Mouse (Mus musculus): ENCODE results near the gene Hip1r.
"Not testable (repeated sequence)": the region's sequence is repeated elsewhere in the genome, so short reads cannot be mapped to it uniquely, and the experiment has no call there.

Hip1r gene

GRCm38 (mm10) chr5:124043212-124043978 lies 70.0 kb downstream of the Hip1r start:
- DNase-seq, result no peak

- DNase-seq, result no peak
Observed at GRCm38 (mm10) chr5:124043999-124044398, 70.6 kb downstream of the Hip1r start.

- DNase-seq, result no peak
Observed at GRCm38 (mm10) chr5:124045453-124046010, 72.1 kb downstream of the Hip1r start.

DNA sequence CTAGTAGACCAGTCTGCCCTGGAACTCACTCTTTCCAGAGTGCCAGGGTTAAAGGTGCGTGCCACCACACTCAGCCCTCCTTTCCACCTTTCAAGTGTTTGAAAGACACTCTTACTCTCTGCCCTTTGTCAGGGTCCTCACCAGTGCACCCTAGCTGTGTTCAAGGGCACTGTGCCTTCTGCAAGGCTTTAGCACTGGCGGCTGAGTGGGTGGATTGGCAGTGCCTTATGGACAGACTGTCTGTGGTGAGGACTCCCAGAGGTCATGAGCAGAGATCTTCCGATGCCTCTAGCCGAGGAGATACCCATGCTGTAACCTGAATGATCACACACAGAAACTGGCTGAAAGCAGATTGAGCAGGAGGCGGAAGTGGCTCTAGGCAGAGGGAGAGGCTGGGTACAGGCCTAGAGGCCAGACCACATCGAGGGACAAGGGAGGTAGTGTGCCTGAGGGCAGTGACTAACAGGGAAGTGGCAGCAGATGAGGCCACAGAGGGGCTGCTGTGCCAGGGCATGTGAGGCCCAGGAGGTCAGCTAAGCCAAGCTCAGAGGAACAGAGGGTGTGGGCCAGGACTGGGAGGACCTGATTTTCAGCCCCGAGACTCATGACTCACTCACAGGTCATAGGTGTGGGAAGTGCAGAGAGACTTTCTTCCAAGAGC lies 73.4 kb downstream of the Hip1r start:
- DNase-seq, result no peak

DNA sequence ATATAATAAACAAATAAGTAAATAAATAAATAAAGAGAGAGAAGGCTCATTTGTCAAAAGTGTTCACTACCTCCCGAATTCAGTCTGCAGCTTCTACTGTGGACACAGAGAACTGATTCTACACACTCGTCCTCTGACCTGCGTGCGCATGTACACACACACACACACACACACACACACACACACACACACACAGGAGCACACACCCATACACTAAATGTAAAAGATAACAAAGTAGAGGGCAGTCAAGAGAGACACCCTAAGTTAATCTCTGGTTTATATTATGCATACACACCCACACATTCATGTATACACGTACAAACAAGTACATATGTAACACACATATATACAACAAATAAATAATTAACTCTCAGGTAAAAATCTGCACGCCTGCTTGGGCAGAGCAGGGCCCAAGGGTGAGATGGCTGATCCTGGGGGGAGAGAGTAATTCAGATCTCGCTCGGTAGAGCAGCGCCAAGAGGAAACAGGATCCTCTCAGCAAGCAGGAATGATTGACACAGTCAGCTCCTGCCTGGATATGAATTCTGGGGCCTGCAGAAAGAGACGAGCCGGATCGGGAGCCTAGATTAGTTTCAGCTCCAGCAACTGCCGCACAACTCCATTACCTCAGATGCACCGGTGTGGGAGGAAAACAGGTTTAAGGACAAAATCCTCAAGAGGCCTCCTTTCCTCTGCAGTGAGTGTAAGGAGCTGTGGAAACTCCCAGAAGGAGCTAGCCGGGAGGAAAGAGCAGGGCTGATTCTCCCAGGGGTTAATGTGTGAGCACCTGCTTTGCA lies 76.0 kb downstream of the Hip1r start:
- no peak for DNase-seq

DNA sequence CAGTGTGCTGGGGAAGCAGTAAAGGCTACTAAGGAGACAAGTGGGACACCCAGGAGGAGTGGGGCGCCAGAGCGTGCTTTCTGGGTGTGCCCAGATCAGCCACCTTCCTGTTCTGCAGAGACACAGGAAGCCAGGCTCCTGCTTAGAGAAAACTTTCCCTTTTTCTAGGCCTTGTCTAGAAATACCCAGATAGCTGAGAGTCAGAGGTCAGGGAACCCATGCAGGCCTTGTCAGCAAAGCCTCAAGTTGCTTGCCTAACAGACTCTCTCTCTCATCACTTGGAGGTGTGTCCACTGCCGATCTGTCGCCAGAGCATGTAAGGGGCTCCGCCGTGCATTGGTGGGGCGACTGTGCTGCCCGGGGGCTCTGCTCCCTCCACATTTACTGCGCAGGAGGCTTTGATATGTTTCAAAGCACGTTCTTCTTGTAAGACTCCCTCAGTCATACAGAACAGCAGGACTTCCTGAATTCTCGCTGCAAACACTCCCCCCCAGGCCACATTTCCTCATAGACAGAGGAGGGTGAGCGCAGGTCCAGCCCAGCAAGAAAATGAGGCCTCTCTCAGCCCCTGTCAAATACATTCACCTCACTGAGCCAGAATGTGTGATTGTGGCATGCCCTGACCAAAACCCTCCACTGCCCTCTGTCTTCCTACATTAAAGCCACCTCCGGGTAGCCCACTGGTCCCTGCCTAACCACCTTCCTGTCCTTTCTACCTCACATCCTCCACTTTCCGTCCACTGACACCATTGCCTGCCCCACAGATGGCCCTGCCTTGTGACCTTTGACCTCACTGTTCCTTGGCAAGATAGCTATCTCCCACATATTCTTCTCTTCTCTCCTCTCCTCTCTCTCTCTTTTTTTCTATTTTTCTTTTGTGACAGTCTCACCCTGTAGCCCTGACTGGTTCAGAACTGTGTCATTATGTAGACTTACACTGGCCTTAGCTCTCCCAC lies 76.9 kb downstream of the Hip1r start:
- DNase-seq, result peak; percentile 73

DNA sequence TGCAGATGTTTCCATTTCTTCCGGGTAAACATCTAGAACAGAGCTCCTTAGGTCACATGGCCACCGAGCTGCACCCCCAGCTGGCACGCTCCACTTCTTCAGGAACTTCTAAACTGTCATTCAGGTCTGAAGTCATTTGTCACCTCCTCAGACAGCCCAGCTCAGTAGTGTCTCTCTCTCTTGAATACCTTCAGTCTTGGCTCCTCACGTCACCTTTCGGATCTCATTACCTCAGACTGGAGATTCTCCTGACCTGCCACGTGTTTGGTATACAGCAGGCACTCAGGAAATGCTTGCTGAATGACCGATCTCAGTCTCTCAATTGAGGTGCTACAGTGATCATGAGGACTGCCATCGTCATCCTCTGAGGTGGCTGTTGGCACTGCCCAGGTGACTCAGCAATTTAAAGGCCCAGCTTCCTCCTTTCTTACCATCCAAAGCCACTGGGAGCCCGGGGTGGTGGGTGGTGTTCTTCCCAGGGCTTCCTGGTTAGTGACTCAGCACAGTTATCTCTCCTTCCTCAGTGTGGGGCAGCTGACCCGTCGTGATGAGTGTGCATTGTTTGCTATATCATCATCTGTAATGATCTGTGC lies 78.6 kb downstream of the Hip1r start:
- peak; percentile 55 for DNase-seq

DNA sequence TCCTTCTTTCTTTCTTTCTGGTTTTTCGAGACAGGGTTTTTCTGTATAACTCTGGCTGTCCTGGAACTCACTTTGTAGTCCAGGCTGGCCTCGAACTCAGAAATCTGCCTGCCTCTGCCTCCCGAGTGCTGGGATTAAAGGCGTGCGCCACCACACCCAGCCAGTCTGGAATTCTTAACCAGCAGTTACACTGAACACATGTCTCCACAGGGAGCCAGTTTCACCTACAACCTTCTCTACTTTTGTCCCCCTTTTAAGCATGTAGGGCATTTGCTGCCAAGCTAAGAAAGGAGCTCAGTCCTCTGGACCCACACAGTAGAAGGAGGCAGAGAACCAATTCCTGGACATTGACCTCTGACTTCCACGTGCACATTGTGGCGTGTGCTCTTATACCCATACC lies 79.2 kb downstream of the Hip1r start:
- not testable (repeated sequence) for DNase-seq

Measured in thymus, postnatal 25 days (tissue).